Mouse (Mus musculus): ENCODE data around the gene Foxp1. TPM values are rescaled to one million over a fixed set of nuclear protein-coding genes. Genes with fewer than 3 reads are reported as not detected.

Gene Foxp1
- polyA plus RNA-seq (2014; fragmentation: Illumina TruSeq; extraction: RNeasy Lipid Tissue Mini Kit (QIAGEN cat#74804); ENCODE audit: low read depth, low replicate concordance), result 8.3 TPM

GRCm38 (mm10) chr6:99522359-99523108, at the start of gene Foxp1:
Foxp1 (minus strand) TSS chr6:99522721.

Other genes with a start within 250 kb of the Foxp1 start
- gene Eif4e3, start 144.1 kb upstream of the Foxp1 start, polyA plus RNA-seq (2014; fragmentation: Illumina TruSeq; extraction: RNeasy Lipid Tissue Mini Kit (QIAGEN cat#74804); ENCODE audit: low read depth, low replicate concordance), result 14.4 TPM
- gene Gm20696, start 144.1 kb upstream of the Foxp1 start, polyA plus RNA-seq (2014; fragmentation: Illumina TruSeq; extraction: RNeasy Lipid Tissue Mini Kit (QIAGEN cat#74804); ENCODE audit: low read depth, low replicate concordance), result 0.11 TPM
- gene Gpr27, start 170.0 kb upstream of the Foxp1 start, polyA plus RNA-seq (2014; fragmentation: Illumina TruSeq; extraction: RNeasy Lipid Tissue Mini Kit (QIAGEN cat#74804); ENCODE audit: low read depth, low replicate concordance), result not detected
- not detected for gene Prok2, start 203.7 kb upstream of the Foxp1 start, polyA plus RNA-seq (2014; fragmentation: Illumina TruSeq; extraction: RNeasy Lipid Tissue Mini Kit (QIAGEN cat#74804); ENCODE audit: low read depth, low replicate concordance)

Data from liver, adult 10 weeks (tissue).